Mouse (Mus musculus) heart, postnatal 0 days (tissue): ENCODE results near the gene Asb6.

Source experiments
- CTCF ChIP-seq: IDR thresholded peaks from 2 replicates; pipeline ENCODE4 v1.5.1; 2016; ENCODE audit warnings: antibody characterized with exemption, control low read depth, low read depth
- EP300 ChIP-seq: IDR thresholded peaks from 2 replicates; pipeline ENCODE4 v1.6.1; 2016; ENCODE audit warnings: antibody characterized with exemption, low read depth

GRCm38 (mm10) chr2:30782312-30783290, 47.5 kb downstream of the Asb6 start:
- TF ChIP-seq CTCF (no peak), EP300 (no peak)
